Mouse (Mus musculus) heart, embryonic 15.5 days (tissue): Measurements from ENCODE around the gene Ercc1. TPM values are rescaled to one million over a fixed set of nuclear protein-coding genes. Genes with fewer than 3 reads are reported as not detected.

ENCODE experiments used
- ATAC-seq: fragments of 200-750 bp; cut with Nextera tagmentation; replicated peaks from 2 replicates; pipeline ENCODE4 v1.8.0; 2017; ENCODE audit warnings: low read depth, moderate TSS enrichment; ENCODE audit not compliant: insufficient number of reproducible peaks, insufficient read depth, low FRiP score
- H3K27ac ChIP-seq: fragments of 300-500 bp; sonication (generic); 2 replicates; pipeline ENCODE4 v1.5.1; 2015; ENCODE audit warnings: mild to moderate bottlenecking, inconsistent platforms
- H3K27me3 ChIP-seq: fragments of 300-500 bp; sonication (generic); 2 replicates; pipeline ENCODE4 v1.6.1; 2015; ENCODE audit warnings: inconsistent platforms
- H3K36me3 ChIP-seq: fragments of 300-500 bp; sonication (generic); 2 replicates; pipeline ENCODE4 v1.6.1; 2015; ENCODE audit warnings: mild to moderate bottlenecking, inconsistent platforms
- H3K4me1 ChIP-seq: fragments of 300-500 bp; sonication (generic); replicated peaks from 2 replicates; pipeline ENCODE4 v1.6.1; 2015; ENCODE audit warnings: inconsistent platforms
- H3K4me2 ChIP-seq: fragments of 300-500 bp; sonication (generic); 2 replicates; pipeline ENCODE4 v1.6.1; 2015; ENCODE audit warnings: inconsistent platforms, mild to moderate bottlenecking, moderate library complexity
- H3K4me3 ChIP-seq: fragments of 300-500 bp; sonication (generic); 2 replicates; pipeline ENCODE4 v1.5.1; 2015; ENCODE audit warnings: mild to moderate bottlenecking, inconsistent platforms
- H3K9ac ChIP-seq: fragments of 300-500 bp; sonication (generic); 2 replicates; pipeline ENCODE4 v1.6.1; 2015; ENCODE audit warnings: mild to moderate bottlenecking, inconsistent platforms
- H3K9me3 ChIP-seq: fragments of 300-500 bp; sonication (generic); replicated peaks from 2 replicates; pipeline ENCODE4 v1.6.1; 2016; ENCODE audit warnings: inconsistent platforms
- WGBS: fragments of 180-500 bp; shearing (Covaris S2); methylation state at CpG from one replicate; pipeline ENCODE4 v1.1.7; 2015; ENCODE audit warnings: mixed read lengths; 5-methylcytosine and 5-hydroxymethylcytosine counted together
- polyA plus RNA-seq: library from polyadenylated mRNA; unstranded; fragments of >200 nt; fragmentation: Nextera tagmentation; extraction: Ambion mirVana; gene quantifications from 2 replicates; pipeline ENCODE4 v1.2.1, GENCODE M21; 2015

Ercc1 gene
- polyA plus RNA-seq, result 59.8 and 60.3 TPM in 2 replicates

GRCm38 (mm10) chr7:19344237-19344847, at the start of gene Ercc1:
Ercc1 (plus strand) TSS chr7:19344778.
- 18% methylated on average over 12 of the region's 12 CpGs for WGBS
- no peaks in the 10 kb centered on the region for H3K9me3 ChIP-seq
- no peak for ATAC-seq
- peak within 1 kb of the TSS; percentile 86 for H3K27ac ChIP-seq
- peaks cover 15% of the 10 kb centered on the region for H3K36me3 ChIP-seq
- peak within 1 kb of the TSS; percentile 83 for H3K4me3 ChIP-seq
- peaks cover 49% of the 10 kb centered on the region for H3K4me1 ChIP-seq
- peak within 1 kb of the TSS; percentile 86 for H3K4me2 ChIP-seq
- H3K27me3 ChIP-seq, result 0 out of 2 replicates have a peak, but pooled peaks cover 2% of the 10 kb centered on the region
- peak within 1 kb of the TSS; percentile 60 for H3K9ac ChIP-seq

- Histone ChIP-seq H3K4me2 (peak overlapping the region; percentile 66), H3K27ac (no peak overlapping the region), H3K4me3 (peak overlapping the region; percentile 42), H3K9me3 (no peaks in the 10 kb centered on the region), H3K9ac (peak overlapping the region; percentile 38; the same call in 1 of the 2 replicates), H3K4me1 (peaks cover 17% of the 10 kb centered on the region), H3K36me3 (no peaks in the 10 kb centered on the region), H3K27me3 (no peaks in the 10 kb centered on the region)
- 13% methylated on average over 20 of the region's 22 CpGs for WGBS
- ATAC-seq, result peak; percentile 43
These were observed 48.9 kb upstream of the Ercc1 start for GRCm38 (mm10) chr7:19295503-19296185.

- Histone ChIP-seq H3K9me3 (no peaks in the 10 kb centered on the region), H3K4me1 (peaks cover 13% of the 10 kb centered on the region), H3K4me2 (no peak overlapping the region), H3K27ac (no peak overlapping the region), H3K36me3 (no peaks in the 10 kb centered on the region), H3K27me3 (peaks cover 6% of the 10 kb centered on the region), H3K9ac (no peak overlapping the region), H3K4me3 (no peak overlapping the region)
- ATAC-seq, result no peak
- 86% methylated on average over 6 of the region's 6 CpGs for WGBS
These were observed 47.5 kb upstream of the Ercc1 start for GRCm38 (mm10) chr7:19297034-19297433.

- H3K27ac ChIP-seq, result no peak overlapping the region
- ATAC-seq, result no peak
- H3K9me3 ChIP-seq, result no peaks in the 10 kb centered on the region
- WGBS, result 80% methylated on average over 5 of the region's 5 CpGs
- H3K4me1 ChIP-seq, result peaks cover 14% of the 10 kb centered on the region
- peaks cover 14% of the 10 kb centered on the region for H3K27me3 ChIP-seq
- H3K4me3 ChIP-seq, result no peak overlapping the region
- no peaks in the 10 kb centered on the region for H3K36me3 ChIP-seq
- no peak overlapping the region for H3K9ac ChIP-seq
- H3K4me2 ChIP-seq, result no peak overlapping the region
These were observed 46.8 kb upstream of the Ercc1 start for GRCm38 (mm10) chr7:19297794-19298193.

- H3K36me3 ChIP-seq, result no peaks in the 10 kb centered on the region
- ATAC-seq, result no peak
- WGBS, result 18% methylated on average over 3 of the region's 3 CpGs
- no peak overlapping the region for H3K4me2 ChIP-seq
- no peak overlapping the region for H3K27ac ChIP-seq
- H3K9ac ChIP-seq, result no peak overlapping the region
- H3K27me3 ChIP-seq, result peaks cover 26% of the 10 kb centered on the region
- H3K4me3 ChIP-seq, result no peak overlapping the region
- H3K4me1 ChIP-seq, result peaks cover 22% of the 10 kb centered on the region
- no peaks in the 10 kb centered on the region for H3K9me3 ChIP-seq
These were observed 45.4 kb upstream of the Ercc1 start for GRCm38 (mm10) chr7:19299194-19299593.

- H3K4me3 ChIP-seq, result peak overlapping the region; percentile 55
- peaks cover 42% of the 10 kb centered on the region for H3K27me3 ChIP-seq
- peaks cover 31% of the 10 kb centered on the region for H3K4me1 ChIP-seq
- H3K36me3 ChIP-seq, result no peaks in the 10 kb centered on the region
- peak; percentile 68 for ATAC-seq
- H3K27ac ChIP-seq, result peak overlapping the region; percentile 31; the same call in 1 of the 2 replicates
- under 1% methylated on average over 29 of the region's 29 CpGs for WGBS
- H3K4me2 ChIP-seq, result peak overlapping the region; percentile 53
- H3K9me3 ChIP-seq, result no peaks in the 10 kb centered on the region
- H3K9ac ChIP-seq, result 0 out of 2 replicates have a peak overlapping the region, but pooled peaks have one; percentile 25
These were observed 43.8 kb upstream of the Ercc1 start for GRCm38 (mm10) chr7:19300501-19301421.

- Histone ChIP-seq H3K4me3 (peak overlapping the region; percentile 55), H3K4me1 (peaks cover 31% of the 10 kb centered on the region), H3K9me3 (no peaks in the 10 kb centered on the region), H3K4me2 (peak overlapping the region; percentile 53), H3K27me3 (peaks cover 51% of the 10 kb centered on the region), H3K36me3 (no peaks in the 10 kb centered on the region), H3K27ac (no peak overlapping the region), H3K9ac (peak overlapping the region; percentile 1)
- WGBS, result 12% methylated on average over 16 of the region's 16 CpGs
- ATAC-seq, result no peak
These were observed 42.9 kb upstream of the Ercc1 start for GRCm38 (mm10) chr7:19301461-19302263.

- no peaks in the 10 kb centered on the region for H3K9me3 ChIP-seq
- 0 out of 2 replicates have a peak overlapping the region, but pooled peaks have one; percentile 55 for H3K4me3 ChIP-seq
- peaks cover 56% of the 10 kb centered on the region for H3K27me3 ChIP-seq
- H3K4me2 ChIP-seq, result peak overlapping the region; percentile 53
- H3K9ac ChIP-seq, result peak overlapping the region; percentile 1; the same call in 1 of the 2 replicates
- no peak overlapping the region for H3K27ac ChIP-seq
- H3K4me1 ChIP-seq, result peaks cover 31% of the 10 kb centered on the region
- no peak for ATAC-seq
- WGBS, result 50% methylated on average over 13 of the region's 13 CpGs
- no peaks in the 10 kb centered on the region for H3K36me3 ChIP-seq
These were observed 42.1 kb upstream of the Ercc1 start for GRCm38 (mm10) chr7:19302264-19303045.

- no peak overlapping the region for H3K4me3 ChIP-seq
- ATAC-seq, result no peak
- H3K27me3 ChIP-seq, result peaks cover 56% of the 10 kb centered on the region
- peaks cover 36% of the 10 kb centered on the region for H3K4me1 ChIP-seq
- H3K9ac ChIP-seq, result no peak overlapping the region
- H3K9me3 ChIP-seq, result no peaks in the 10 kb centered on the region
- H3K4me2 ChIP-seq, result no peak overlapping the region
- H3K36me3 ChIP-seq, result no peaks in the 10 kb centered on the region
- no peak overlapping the region for H3K27ac ChIP-seq
- WGBS, result 77% methylated on average over 12 of the region's 12 CpGs
These were observed 41.6 kb upstream of the Ercc1 start for GRCm38 (mm10) chr7:19303046-19303305.

- peak overlapping the region; percentile 45 for H3K4me3 ChIP-seq
- peak overlapping the region; percentile 35; the same call in 1 of the 2 replicates for H3K9ac ChIP-seq
- H3K27me3 ChIP-seq, result peaks cover 56% of the 10 kb centered on the region
These were observed 40.8 kb upstream of the Ercc1 start for GRCm38 (mm10) chr7:19303770-19304169.

More at GRCm38 (mm10) chr7:19303770-19304169, 40.8 kb upstream of the Ercc1 start:
- no peak overlapping the region for H3K27ac ChIP-seq
- 1% methylated on average over 16 of the region's 16 CpGs for WGBS
- no peak for ATAC-seq
- no peaks in the 10 kb centered on the region for H3K9me3 ChIP-seq
- H3K36me3 ChIP-seq, result no peaks in the 10 kb centered on the region
- peaks cover 39% of the 10 kb centered on the region for H3K4me1 ChIP-seq
- peak overlapping the region; percentile 64 for H3K4me2 ChIP-seq
